Mouse (Mus musculus) bone marrow macrophage, adult 2 months (primary cell): ENCODE results near the gene Slc2a3.

Experiments used
- CTCF ChIP-seq: IDR thresholded peaks from 2 replicates; pipeline ENCODE4 v1.5.1; 2012; ENCODE audit warnings: low read depth, mild to moderate bottlenecking, low read length, moderate library complexity
- POLR2A ChIP-seq: IDR thresholded peaks from 2 replicates; pipeline ENCODE4 v1.6.1; 2012; ENCODE audit warnings: mild to moderate bottlenecking, low read depth, low read length, borderline replicate concordance

DNA sequence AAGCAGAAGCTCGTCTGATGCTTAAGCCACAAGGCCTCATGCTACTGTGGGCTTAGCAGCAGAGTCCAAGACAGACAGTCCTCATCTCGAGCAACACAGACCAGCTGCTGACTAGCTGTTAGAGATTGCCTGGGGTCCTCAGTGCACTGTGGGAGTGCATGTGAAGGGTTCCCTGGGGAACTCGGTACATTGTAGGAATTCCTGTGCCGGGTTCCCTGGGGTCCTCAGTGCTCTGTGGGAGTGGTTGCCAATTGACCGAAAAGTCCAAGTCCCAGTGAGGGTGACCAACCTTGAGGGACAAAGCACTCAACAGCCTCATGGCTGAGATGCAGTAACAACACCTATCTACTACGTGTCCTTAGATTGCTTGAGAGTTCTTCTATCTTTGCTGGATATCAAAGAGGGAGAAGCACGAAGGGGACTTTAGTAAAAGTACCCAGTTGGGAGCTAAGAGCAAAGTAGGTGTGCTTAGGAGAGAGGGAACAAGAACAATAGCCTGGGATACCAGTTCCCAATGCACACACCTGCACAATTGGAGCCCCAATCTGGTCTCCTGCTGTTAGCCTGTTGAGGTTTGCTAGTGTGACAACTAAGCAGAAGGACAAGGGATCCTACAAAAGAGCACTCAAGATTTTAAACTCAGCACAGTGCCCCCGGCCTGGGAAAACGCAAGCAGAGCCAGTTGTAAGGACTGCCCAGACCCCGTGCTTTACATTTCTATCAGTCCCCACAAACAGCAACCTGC lies 56.8 kb downstream of the Slc2a3 start:
- TF ChIP-seq CTCF = no peak
- TF ChIP-seq POLR2A = no peak
